ENCODE assay signal across 9 mouse cellular contexts in genomic region chr14:7964219-7964889, GRCm38 (mm10). TPM values are rescaled to one million over a fixed set of nuclear protein-coding genes. Genes with fewer than 3 reads are reported as not detected.
DNase-seq lines count a peak whose midpoint lies in the region; ATAC-seq lines count a peak whose summit lies in the region.
"Had no signal": no experiment of that assay in that cellular context is flagged by ENCODE, and none has a peak within 500 bp of the region (broad histone marks: within the 10 kb centered on the region; RNA-seq: fewer than 3 reads in every experiment).

No protein-coding gene starts in this region.

- peak; percentile 91 for ATAC-seq in granulocyte monocyte progenitor cell, adult 5-6 weeks (replicated peaks; ENCODE audit: poor library complexity, severe bottlenecking)
- ATAC-seq in kidney, embryonic 15.5 days (replicated peaks; ENCODE audit: low FRiP score) = peak; percentile 66
- 0 out of 2 replicates have a peak, but pooled peaks have one; percentile 18 for ATAC-seq in liver, embryonic 13.5 days (ENCODE audit: low read depth)
- ATAC-seq in neural tube, embryonic 11.5 days (ENCODE audit: insufficient read depth, low FRiP score, low TSS enrichment) = 0 out of 2 replicates have a peak, but pooled peaks have one; percentile 20

- H3K4me2 ChIP-seq in kidney, embryonic 15.5 days = no peak overlapping the region
- H3K4me2 ChIP-seq in liver, embryonic 13.5 days = no peak overlapping the region
- H3K4me2 ChIP-seq in neural tube, embryonic 11.5 days (ENCODE audit: low read depth) = no peak overlapping the region

- WGBS in kidney, embryonic 15.5 days = 53% methylated on average over 11 of the region's 11 CpGs
- 46% methylated on average over 11 of the region's 11 CpGs for WGBS in liver, embryonic 13.5 days (ENCODE audit: insufficient replicate concordance)
- 53% methylated on average over 11 of the region's 11 CpGs for WGBS in neural tube, embryonic 11.5 days

- no peak overlapping the region for H3K9ac ChIP-seq in kidney, embryonic 15.5 days
- H3K9ac ChIP-seq in liver, embryonic 13.5 days = no peak overlapping the region
- H3K9ac ChIP-seq in neural tube, embryonic 11.5 days (ENCODE audit: low read length) = no peak overlapping the region

- DNase-seq in B cell, adult 2 months = peak; percentile 82 to 83
- DNase-seq in R1 (ENCODE audit: low read depth, low spot score) = peak; percentile 85
- peak; percentile 60 to 80 for DNase-seq in cerebellum, postnatal 36 days
- DNase-seq in liver, embryonic 13.5 days = peak; percentile 19
- peak; percentile 62 for DNase-seq in neural tube, embryonic 11.5 days (ENCODE audit: low spot score)
- DNase-seq in testis, postnatal 10 days (ENCODE audit: low spot score) = peak; percentile 75

- H3K27me3 ChIP-seq in kidney, embryonic 15.5 days = no peaks in the 10 kb centered on the region
- H3K27me3 ChIP-seq in liver, embryonic 13.5 days = no peaks in the 10 kb centered on the region
- no peaks in the 10 kb centered on the region for H3K27me3 ChIP-seq in neural tube, embryonic 11.5 days (ENCODE audit: control insufficient read depth, insufficient read depth, low read length)

- H3K9me3 ChIP-seq in kidney, embryonic 15.5 days (replicated peaks) = no peaks in the 10 kb centered on the region
- H3K9me3 ChIP-seq in liver, embryonic 13.5 days (replicated peaks) = no peaks in the 10 kb centered on the region
- H3K9me3 ChIP-seq in neural tube, embryonic 11.5 days (ENCODE audit: control insufficient read depth, low read length) = no peaks in the 10 kb centered on the region

- H3K4me3 ChIP-seq in kidney, embryonic 15.5 days (replicated peaks) = no peak overlapping the region
- no peak overlapping the region for H3K4me3 ChIP-seq in liver, embryonic 13.5 days (replicated peaks)
- no peak overlapping the region for H3K4me3 ChIP-seq in neural tube, embryonic 11.5 days (ENCODE audit: low read depth, low read length)
- H3K4me3 ChIP-seq: erythroblast, embryonic 14.5 days had no signal

- H3K4me1 ChIP-seq in kidney, embryonic 15.5 days = 0 out of 2 replicates have a peak, but pooled peaks cover 10% of the 10 kb centered on the region
- no peaks in the 10 kb centered on the region for H3K4me1 ChIP-seq in liver, embryonic 13.5 days (replicated peaks)
- H3K4me1 ChIP-seq in neural tube, embryonic 11.5 days (ENCODE audit: control insufficient read depth, insufficient read depth, low read length) = no peaks in the 10 kb centered on the region

- H3K36me3 ChIP-seq in kidney, embryonic 15.5 days = no peaks in the 10 kb centered on the region
- H3K36me3 ChIP-seq in liver, embryonic 13.5 days = no peaks in the 10 kb centered on the region
- no peaks in the 10 kb centered on the region for H3K36me3 ChIP-seq in neural tube, embryonic 11.5 days (ENCODE audit: control insufficient read depth, insufficient read depth, low read length)

- no peak overlapping the region for H3K27ac ChIP-seq in kidney, embryonic 15.5 days
- no peak overlapping the region for H3K27ac ChIP-seq in liver, embryonic 13.5 days
- H3K27ac ChIP-seq in neural tube, embryonic 11.5 days (ENCODE audit: low read depth, low read length) = no peak overlapping the region

RNA-seq across cellular contexts. Expression of gene Gm45521, which starts 7.3 kb away (rescaled TPM):
- total RNA-seq in granulocyte monocyte progenitor cell, adult 5-6 weeks (2014; fragmentation: Nextera tagmentation) = not detected in 2 replicates
- total RNA-seq in granulocyte monocyte progenitor cell, adult 5-6 weeks (2017) = not detected in 2 replicates
- polyA plus RNA-seq in kidney, embryonic 15.5 days (2015; fragmentation: Nextera tagmentation; extraction: Ambion mirVana) = not detected in 2 replicates
- not detected in 2 replicates for polyA plus RNA-seq in liver, embryonic 13.5 days (2015; fragmentation: Nextera tagmentation; extraction: Ambion mirVana)
- not detected in 2 replicates for polyA plus RNA-seq in neural tube, embryonic 11.5 days (2014; fragmentation: Nextera tagmentation; extraction: Ambion mirVana)
- polyA plus RNA-seq: erythroblast, embryonic 14.5 days had no signal

RNA-seq across cellular contexts. Expression of gene Dnase1l3, which starts 30.0 kb away (rescaled TPM):
- 0.15 TPM in 1 of 2 replicates, not detected in the other for total RNA-seq in granulocyte monocyte progenitor cell, adult 5-6 weeks (2014; fragmentation: Nextera tagmentation)
- total RNA-seq in granulocyte monocyte progenitor cell, adult 5-6 weeks (2017) = not detected in 2 replicates
- 0.29 and 0.30 TPM in 2 replicates for polyA plus RNA-seq in kidney, embryonic 15.5 days (2015; fragmentation: Nextera tagmentation; extraction: Ambion mirVana)
- polyA plus RNA-seq in liver, embryonic 13.5 days (2015; fragmentation: Nextera tagmentation; extraction: Ambion mirVana) = 1.3 and 1.8 TPM in 2 replicates
- not detected in 2 replicates for polyA plus RNA-seq in neural tube, embryonic 11.5 days (2014; fragmentation: Nextera tagmentation; extraction: Ambion mirVana)
- polyA plus RNA-seq: erythroblast, embryonic 14.5 days had no signal

RNA-seq across cellular contexts. Expression of gene Abhd6, which starts 38.3 kb away (rescaled TPM):
- total RNA-seq in granulocyte monocyte progenitor cell, adult 5-6 weeks (2014; fragmentation: Nextera tagmentation) = not detected in 2 replicates
- total RNA-seq in granulocyte monocyte progenitor cell, adult 5-6 weeks (2017) = 1.5 TPM in 1 of 2 replicates, not detected in the other
- 24.7 and 26.6 TPM in 2 replicates for polyA plus RNA-seq in kidney, embryonic 15.5 days (2015; fragmentation: Nextera tagmentation; extraction: Ambion mirVana)
- 9.3 and 9.9 TPM in 2 replicates for polyA plus RNA-seq in liver, embryonic 13.5 days (2015; fragmentation: Nextera tagmentation; extraction: Ambion mirVana)
- polyA plus RNA-seq in neural tube, embryonic 11.5 days (2014; fragmentation: Nextera tagmentation; extraction: Ambion mirVana) = 17.3 and 17.5 TPM in 2 replicates
- polyA plus RNA-seq: erythroblast, embryonic 14.5 days had no signal

Comparison
In these comparisons a context has a peak if more than half of its experiments do, and no peak if none do; other contexts are left out.
1. DNase-seq: peak in every context shown above with its lines; median percentile 85 in R1; 82 in B cell, adult 2 months; 75 in testis, postnatal 10 days; 70 in cerebellum, postnatal 36 days; 62 in neural tube, embryonic 11.5 days; 19 in liver, embryonic 13.5 days.
2. ATAC-seq: peak in every context shown above with its lines; median percentile 91 in granulocyte monocyte progenitor cell, adult 5-6 weeks; 66 in kidney, embryonic 15.5 days; 20 in neural tube, embryonic 11.5 days; 18 in liver, embryonic 13.5 days.